Mouse (Mus musculus): Measurements from ENCODE around the gene Gpsm3. TPM values are rescaled to one million over a fixed set of nuclear protein-coding genes. Genes with fewer than 3 reads are reported as not detected.

The Gpsm3 gene
- total RNA-seq, 4 experiments from 2014 or later: 2.0 to 4.5 (median 3.1) TPM

- DNase-seq (ENCODE audit: low spot score): peak; percentile 100
Observed at GRCm38 (mm10) chr17:34603375-34604060, 13.9 kb downstream of the Gpsm3 start, which contains the start of gene Rnf5. Gene Rnf5, minus strand, starts transcription at chr17:34603690.

DNA sequence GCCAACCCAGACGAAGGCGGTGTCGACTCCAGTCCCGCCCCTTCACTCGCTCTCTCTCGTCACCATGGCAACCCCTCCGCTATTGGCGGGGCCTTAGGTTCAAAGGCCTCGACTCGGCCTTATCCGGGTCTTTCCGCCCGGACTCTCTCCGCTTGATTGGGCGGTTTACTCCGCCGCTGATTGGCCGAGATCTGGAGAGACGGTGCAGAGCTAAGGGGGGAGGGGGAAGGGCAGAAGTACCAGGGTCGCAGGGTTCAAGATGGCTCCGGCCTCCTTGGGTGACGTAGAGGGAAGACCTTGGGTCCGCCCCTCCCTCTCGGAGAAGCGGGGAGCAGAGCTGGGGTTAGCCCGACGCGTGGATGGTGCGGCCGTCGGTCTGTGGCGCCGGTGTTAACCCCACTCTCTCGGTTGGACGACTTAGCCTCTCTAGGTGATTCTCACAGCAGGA, 14.5 kb downstream of the Gpsm3 start, which contains the start of gene Agpat1:
Gene Agpat1 (plus strand): TSS at position 202 of the 448 bp plus-strand sequence.
- peak; percentile 99 for DNase-seq (ENCODE audit: low spot score)

DNA sequence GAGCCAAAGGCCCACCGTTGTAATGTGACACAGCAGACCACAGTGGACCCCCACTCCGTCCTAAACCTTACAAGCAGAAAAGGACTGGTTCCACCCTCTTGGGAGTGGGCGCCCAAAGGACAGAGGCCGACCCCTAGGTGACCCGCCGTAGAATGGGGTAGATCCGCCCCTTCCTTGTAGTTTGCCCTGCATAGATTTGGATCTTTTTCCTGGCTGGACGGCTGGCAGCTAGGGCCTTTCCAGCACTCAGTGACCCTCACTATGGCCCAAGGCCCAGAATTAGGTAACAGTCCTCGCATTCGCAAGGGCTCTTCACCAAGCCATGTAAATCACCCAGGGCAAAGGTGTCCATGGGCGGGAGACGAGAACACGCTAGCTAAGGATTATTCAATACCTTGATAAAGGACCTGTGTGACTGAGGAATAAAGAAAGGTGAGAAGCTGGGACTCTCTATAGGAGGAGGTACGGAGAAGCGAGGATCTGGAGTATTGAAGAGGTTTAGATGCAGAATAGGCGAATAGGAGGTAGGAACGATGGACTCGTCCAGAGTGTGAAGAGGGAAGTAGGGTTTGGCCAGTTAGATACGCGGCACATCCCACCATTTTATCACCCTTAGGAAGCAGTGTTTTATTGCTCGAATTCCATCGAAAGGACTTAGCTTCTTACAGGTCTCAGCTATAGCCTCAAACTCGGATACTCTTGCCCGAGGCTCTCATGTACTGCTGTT, 15.1 kb downstream of the Gpsm3 start:
- no peak for DNase-seq (ENCODE audit: low spot score)

DNA sequence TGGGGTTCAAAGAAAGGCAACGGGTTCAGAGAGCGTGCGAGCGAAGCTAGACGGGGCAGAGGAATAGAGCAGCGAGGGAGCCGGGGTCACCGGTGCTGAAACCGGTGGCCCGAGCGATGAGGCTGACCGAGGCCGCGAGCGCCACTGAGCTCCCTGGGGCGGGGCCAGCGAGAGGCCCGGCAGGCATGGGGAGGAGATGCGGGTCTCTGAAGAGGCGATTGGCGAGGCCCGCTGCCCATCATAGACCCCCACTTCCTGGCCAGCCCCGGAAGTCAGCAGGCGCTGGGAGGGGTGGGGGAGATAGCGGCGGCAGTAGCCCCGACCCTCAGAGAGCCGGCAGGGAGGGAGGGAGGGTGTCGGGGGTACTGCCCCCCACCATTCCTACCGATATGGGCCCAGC, 16.0 kb downstream of the Gpsm3 start:
- peak; percentile 97 for DNase-seq (ENCODE audit: low spot score)

DNA sequence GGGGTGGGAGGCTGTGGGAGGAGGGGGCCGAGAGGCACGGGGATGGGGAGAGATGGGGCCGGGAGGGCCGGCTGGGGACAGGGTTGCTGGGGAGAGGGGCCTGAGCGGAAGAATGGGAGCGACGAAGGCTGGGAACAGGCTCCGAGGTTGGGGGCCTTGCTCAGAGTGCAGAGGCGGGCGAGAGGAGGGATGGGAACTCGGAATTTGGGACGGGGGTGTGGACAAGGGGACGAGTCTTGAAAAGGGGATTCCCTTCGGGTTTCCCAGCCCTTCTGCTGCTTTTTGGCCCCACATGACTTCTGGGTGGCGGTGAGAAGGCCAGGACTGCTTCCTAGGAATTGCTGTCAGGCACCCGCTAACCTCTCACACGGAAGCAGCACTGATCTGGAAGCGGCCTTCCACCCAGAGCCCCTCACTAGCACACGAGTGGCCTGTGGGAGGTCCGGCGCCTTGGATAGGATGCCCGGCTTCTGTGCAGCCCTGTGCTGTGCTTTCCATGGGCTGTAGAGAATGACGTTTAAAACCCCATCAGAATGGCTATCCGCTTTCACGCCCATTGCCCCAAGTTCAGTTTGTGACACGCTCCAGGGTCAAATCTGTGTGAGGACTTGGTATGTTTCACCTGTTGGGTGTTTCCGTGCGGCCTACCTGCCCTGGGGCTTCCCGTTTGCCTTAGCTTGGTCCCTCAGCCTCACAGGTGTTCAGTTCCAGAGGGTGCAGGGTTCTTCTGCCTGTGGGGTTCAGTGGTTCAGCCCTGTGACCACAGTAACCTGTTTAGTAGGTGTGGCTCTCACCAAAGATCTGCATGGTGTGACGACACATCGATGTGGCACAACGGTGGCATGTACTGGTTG, 16.8 kb downstream of the Gpsm3 start:
- DNase-seq (ENCODE audit: low spot score): no peak

- DNase-seq (ENCODE audit: low spot score): no peak
Observed at GRCm38 (mm10) chr17:34607997-34608396, 18.4 kb downstream of the Gpsm3 start.

DNA sequence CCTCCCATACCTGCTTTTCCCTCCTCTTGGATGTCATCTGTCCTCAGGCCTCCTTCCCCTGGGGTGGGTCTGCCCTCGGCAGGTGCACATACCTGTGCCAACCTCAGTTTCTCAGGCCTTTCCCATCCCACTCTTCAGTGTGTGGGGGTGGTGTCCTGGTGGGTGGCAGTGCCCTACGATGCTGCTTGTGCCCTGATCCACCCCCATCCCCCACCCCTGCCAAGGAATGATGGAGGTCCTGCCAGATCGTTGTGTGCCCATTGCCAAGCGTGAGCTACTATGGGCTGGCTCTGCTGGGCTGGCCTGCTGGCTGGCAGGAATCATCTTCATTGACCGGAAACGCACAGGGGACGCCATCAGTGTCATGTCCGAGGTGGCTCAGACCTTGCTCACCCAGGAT, 21.4 kb downstream of the Gpsm3 start:
- DNase-seq (ENCODE audit: low spot score): no peak

GRCm38 (mm10) chr17:34613054-34613645, 23.5 kb downstream of the Gpsm3 start:
- no peak for DNase-seq (ENCODE audit: low spot score)

DNA sequence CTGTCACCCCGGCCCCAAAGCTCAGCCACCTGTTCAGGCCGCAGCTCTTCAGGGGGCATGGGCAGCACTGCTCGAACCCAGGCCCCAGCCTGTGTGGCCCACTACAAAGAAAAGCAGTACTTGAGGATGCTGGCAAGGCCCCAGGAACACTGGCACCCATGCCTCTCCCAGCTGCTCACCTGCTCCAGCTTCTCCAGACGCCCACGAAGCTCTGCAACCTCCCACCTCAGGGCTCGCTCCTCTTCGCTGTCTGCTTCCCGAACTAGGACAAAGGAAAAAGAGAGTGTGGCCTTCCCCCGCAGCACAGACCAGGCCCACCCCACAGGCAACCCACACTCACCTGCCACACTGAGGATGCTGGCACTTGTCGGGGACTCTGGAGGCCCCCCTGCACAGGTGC, 24.2 kb downstream of the Gpsm3 start:
- DNase-seq (ENCODE audit: low spot score): no peak

DNA sequence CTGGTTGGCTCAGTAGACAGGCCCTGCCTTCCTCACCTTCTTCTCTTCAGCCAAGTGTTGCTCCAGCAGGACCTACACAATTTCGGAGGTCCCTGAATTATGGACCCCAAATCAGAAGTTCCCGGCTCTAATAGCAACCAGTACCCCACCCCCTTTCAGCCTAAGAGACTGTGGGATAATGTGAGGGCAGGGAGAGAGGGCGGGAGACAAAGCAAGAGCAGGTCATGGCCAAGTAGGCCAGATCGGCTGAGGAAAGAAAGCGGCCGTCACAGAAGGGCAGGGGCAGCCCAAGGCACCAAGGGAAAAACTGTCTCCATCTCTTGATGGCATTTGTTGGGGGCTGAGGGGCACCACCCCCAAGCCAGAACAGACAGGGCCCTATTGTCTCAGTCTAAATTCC, 26.3 kb downstream of the Gpsm3 start, which contains the start of gene Egfl8:
Gene Egfl8 (minus strand): TSS at position 101 of the 400 bp plus-strand sequence.
- DNase-seq (ENCODE audit: low spot score): no peak

DNA sequence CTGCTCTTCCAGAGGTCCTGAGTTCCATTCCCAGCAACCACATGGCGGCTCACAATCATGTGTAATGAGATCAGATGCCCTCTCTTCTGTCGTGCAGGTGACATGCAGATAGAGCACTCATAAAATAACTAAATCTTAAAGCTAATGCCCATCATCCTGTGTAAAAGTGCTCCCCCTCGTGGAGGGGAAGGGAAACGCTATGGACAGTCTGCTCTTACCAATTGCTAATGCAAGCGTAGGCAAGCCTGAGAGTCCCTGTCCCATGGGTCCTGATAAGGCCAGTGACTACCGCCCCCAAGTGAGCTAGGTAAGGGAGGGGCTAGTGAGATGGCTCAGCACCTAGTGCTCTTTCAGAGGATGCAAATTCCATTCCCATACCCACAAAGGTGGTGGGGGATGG, 29.4 kb downstream of the Gpsm3 start:
- peak; percentile 81 for DNase-seq (ENCODE audit: low spot score)

GRCm38 (mm10) chr17:34621006-34621405, 31.4 kb downstream of the Gpsm3 start:
- DNase-seq (ENCODE audit: low spot score): no peak

DNA sequence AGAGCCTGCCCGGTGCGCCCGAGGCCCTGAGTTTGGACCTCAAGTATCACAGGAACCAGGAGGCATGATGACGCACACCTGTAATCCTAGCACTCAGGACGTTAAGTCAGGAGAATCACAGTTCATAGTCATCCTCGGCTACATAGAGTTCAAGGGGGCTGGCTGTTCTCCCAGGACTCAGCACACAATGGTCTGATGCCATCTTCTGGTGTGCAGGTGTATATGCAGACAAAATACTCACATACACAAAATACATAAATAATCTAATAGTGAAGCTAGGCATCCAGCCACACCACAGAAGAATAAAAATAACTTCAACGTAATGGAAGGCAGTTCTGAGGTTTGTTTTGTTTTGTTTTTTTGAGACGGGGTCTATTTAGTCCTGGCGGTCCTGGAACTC, 33.6 kb downstream of the Gpsm3 start:
- DNase-seq (ENCODE audit: low spot score): no peak

DNA sequence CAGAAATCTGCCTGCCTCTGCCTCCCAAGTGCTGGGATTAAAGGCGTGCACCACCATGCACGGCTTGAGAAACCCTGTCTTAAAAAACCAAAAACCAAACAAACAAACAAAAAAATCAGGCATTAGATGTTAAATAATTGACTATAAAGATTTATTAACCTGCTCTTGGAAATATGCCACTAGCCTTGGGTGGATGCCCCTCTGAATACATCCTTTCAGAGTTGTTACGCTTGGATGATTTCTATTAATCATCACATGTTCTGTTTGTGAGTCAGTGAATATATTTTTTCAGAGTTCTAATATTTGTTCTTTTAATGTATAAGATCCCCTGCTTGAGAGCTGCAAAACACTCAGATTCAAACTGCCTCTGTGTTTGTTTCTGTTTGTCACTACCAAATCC, 35.4 kb downstream of the Gpsm3 start:
- no peak for DNase-seq (ENCODE audit: low spot score)

- DNase-seq (ENCODE audit: low spot score): no peak
Observed at GRCm38 (mm10) chr17:34626062-34626772, 36.6 kb downstream of the Gpsm3 start.

DNA sequence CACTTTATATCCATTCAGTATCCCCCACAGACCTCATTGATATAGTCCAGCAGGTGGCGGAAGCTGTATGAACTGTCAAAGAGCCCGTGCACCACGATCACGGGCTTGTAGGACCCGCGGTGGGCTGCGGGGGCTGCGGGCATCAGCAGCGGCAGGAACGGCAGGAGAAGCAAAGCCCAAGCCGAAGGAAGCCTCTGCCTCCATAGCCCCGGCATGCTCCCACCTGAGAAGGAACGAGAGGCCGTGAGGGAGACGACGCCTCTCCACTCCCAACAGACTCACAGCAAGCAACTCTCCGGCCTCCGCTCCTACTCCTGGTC, 37.1 kb downstream of the Gpsm3 start:
- DNase-seq (ENCODE audit: low spot score): no peak

DNA sequence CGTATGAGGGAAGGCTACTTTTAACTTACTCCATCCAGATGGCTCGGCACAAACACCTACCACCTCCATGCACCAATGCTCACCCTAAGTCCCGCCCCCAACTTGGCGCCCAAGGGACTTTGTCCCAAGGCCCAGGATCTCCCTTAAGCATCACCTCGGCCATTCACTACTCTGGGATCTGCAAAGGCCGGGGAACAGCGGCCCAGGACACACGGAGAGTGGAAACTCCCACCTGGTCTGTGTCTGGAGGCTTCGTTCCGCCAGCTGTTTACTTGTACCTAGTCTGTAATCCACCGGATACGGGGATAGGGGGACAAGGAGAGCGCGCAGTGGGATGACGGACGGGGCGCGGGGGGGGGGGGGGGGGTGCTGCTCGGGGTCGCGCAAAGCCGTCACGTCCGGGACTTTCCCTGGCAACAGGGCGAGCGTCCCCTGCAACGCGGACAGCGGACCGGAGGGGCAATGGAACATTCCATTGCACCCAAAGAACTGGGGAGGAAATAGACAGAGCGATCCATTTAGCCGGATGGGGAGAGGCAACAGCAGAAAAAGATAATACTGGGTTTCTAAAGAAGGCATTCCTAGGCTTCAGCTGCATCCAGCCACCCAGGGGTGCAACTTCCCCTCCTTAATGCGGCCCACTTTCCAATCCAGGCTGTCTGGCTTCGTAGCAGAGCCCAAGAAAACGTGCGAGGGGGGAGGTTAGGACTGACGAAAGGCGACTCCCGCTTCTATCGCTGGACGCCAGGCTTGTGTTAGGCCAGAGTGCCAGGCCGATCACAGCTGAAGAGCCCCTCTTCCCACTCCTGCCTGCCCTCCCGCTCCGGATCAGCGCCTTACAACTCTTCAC, 37.7 kb downstream of the Gpsm3 start:
- DNase-seq (ENCODE audit: low spot score): peak; percentile 88

GRCm38 (mm10) chr17:34627943-34628643, 38.5 kb downstream of the Gpsm3 start, which contains the start of gene Ppt2:
Gene Ppt2, minus strand, starts transcription at chr17:34628510.
- no peak for DNase-seq (ENCODE audit: low spot score)

DNA sequence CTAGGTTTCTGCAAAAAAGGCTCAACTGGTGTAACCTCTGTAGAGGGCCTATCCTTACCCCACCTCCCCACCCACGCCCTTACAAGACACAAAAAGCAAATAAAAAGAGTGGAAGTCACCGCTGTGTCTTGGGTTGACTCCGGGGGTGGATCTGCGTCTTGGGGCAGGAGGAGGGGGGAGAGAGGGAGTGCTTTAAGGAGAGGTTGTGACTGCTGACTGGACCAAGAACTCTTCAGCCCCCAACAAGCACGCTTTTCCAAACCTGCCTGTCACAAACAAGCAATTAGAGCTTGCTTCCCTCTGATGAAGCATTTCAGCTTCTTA, 39.0 kb downstream of the Gpsm3 start:
- no peak for DNase-seq (ENCODE audit: low spot score)
